Mouse (Mus musculus): ENCODE data around the gene Chd9. TPM values are rescaled to one million over a fixed set of nuclear protein-coding genes. Genes with fewer than 3 reads are reported as not detected.

Gene Chd9
- polyA plus RNA-seq (2016; fragmentation: Nextera tagmentation; extraction: Ambion mirVana) = 31.5 and 36.8 TPM in 2 replicates

DNA sequence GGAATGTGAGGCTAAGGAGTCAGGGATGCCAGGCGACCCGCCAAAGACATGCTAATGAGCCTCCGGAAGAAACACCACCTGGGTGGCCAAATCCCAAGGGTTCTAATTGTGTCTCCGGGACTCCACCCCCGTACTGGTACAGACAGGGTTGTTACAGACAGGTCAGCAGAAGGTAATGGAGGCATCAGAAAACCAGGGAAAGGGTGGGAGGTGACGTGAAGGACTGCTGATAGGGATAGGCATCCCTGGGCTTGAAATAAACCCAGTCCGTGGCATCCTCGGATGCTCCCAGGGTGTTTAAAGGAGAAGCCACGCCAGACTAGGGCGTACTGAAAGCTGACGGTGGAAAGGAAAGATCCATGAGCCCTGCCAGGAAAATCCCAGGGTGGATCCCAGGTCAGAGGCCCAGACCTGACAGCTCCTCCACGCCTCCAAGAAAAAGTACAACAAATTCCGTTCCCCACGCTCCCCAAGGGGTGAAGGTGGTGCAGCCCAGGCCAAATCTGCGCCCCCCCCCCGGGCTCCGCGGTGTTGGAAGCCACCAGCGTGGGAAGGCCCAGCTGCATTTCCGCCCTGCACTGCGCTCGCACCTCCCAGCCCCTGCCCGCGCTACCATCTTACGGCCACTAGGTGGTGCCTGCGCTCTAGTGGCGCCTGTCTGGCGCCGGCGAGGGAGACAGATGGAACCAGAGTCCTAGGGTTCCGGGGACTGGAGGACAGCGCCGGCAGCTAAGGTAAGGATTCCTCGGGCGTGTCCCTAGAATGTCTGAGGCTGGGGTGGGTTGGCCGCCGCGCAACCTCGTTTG is at the start of gene Chd9:
Chd9 (plus strand) TSS at position 172 of the 806 bp plus-strand sequence.
- peak within 1 kb of the TSS; percentile 64 for H3K4me3 ChIP-seq
- H3K9me3 ChIP-seq = no peaks in the 10 kb centered on the region
- WGBS = under 1% methylated on average over 39 of the region's 39 CpGs
- peak within 1 kb of the TSS; percentile 85 for H3K27ac ChIP-seq
- H3K27me3 ChIP-seq (ENCODE audit: insufficient read depth, poor library complexity, severe bottlenecking) = no peaks in the 10 kb centered on the region
- peak; percentile 94 for DNase-seq (ENCODE audit: low spot score)
- H3K36me3 ChIP-seq = no peaks in the 10 kb centered on the region
- H3K4me1 ChIP-seq = peaks cover 16% of the 10 kb centered on the region

DNA sequence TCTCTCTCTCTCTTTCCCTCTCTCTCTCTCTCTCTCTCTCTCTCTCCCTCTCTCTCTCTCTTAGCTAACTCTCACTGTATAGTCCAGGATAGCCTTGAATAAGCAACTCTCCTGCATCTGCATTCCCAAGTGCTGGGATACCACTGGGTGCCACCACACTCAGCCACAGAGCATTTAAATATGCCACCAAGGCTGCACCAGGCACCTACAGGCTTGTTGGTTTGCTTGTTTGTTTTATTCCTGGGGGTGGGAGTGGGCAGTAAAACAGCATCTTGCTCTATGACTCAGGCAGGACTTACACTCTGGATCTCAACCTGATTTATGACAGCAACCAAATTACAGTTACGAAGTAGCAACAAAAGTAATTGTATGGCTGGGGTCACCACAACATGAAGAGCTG is 36.5 kb upstream of the Chd9 start:
- Histone ChIP-seq H3K4me1 (peaks cover 15% of the 10 kb centered on the region), H3K27ac (no peak overlapping the region)
- 88% methylated on average over 1 of the region's 1 CpGs for WGBS

DNA sequence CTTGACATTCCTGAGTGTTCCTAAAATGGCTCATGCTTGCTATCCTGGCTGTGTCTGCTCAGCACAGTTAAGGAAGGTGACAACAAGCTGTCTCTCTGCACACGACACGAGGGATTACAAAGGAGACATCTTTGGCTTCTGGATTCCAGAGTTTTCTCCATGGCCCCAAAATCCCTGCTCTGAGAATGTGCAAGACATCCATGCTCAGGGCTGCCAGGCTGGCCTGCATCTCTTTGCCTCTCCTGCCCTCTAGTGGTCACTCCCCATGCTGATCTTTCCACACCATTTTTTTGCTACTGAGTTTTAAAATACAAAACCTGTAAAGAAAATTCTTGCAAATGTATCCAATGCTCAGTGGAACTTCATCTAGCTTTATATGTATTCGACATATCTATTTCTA is 34.4 kb upstream of the Chd9 start:
- Histone ChIP-seq H3K9me3 (no peaks in the 10 kb centered on the region), H3K4me1 (peaks cover 15% of the 10 kb centered on the region), H3K36me3 (no peaks in the 10 kb centered on the region), H3K27me3 (ENCODE audit: insufficient read depth, poor library complexity, severe bottlenecking) (no peaks in the 10 kb centered on the region), H3K27ac (no peak overlapping the region), H3K4me3 (no peak overlapping the region)
- DNase-seq (ENCODE audit: low spot score) = peak; percentile 81
- 0% methylated on average over 3 of the region's 3 CpGs for WGBS

More for the DNA sequence above, 36.5 kb upstream of the Chd9 start:
- no peaks in the 10 kb centered on the region for H3K9me3 ChIP-seq
- H3K27me3 ChIP-seq (ENCODE audit: insufficient read depth, poor library complexity, severe bottlenecking) = no peaks in the 10 kb centered on the region
- H3K4me3 ChIP-seq = no peak overlapping the region
- H3K36me3 ChIP-seq = no peaks in the 10 kb centered on the region
- DNase-seq (ENCODE audit: low spot score) = peak; percentile 58

DNA sequence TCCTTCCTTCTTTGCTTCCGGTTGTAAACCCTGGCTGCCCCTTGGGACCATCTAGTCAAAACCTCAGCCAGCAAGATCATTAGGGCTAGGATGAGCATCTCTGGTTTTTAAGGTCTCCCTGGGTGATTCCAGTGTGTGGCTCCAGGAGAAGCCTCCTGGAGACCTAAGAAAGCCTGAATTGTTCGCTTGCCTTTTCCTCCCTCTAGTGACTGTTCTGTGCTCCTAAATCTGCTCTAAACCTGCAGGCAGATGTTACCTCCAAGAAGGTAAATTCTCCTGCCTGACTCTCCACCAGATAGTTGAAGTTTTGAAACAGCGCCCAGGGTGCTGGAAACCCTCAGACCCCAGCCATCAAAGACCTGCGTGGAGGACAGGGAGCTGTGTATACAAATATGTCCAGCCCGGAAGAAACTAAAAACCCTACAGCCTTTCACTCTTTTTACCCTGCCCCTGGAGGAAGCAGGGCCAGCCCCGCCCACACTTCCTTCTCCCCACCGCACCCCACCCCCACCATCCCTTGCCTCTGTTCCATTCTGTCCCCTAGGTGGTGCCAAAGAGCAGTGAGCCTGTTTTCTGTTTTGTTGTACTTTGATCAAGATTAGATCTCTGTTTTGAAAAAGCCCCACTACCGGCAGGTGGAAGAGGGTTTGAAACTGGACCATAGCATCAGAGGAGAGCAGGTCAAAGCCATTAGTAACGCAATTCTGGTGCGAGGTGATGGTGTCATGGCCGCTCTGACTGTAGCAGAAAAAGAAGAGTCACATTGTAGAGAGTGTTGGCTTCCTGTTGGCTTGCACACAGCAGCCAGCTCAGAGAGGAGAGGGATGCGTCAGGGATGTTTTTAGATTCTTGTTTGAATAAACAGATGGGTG is 32.9 kb upstream of the Chd9 start:
- Histone ChIP-seq H3K4me3 (peak overlapping the region; percentile 49), H3K36me3 (no peaks in the 10 kb centered on the region), H3K27me3 (ENCODE audit: insufficient read depth, poor library complexity, severe bottlenecking) (no peaks in the 10 kb centered on the region), H3K9me3 (no peaks in the 10 kb centered on the region), H3K4me1 (peaks cover 15% of the 10 kb centered on the region), H3K27ac (peak overlapping the region; percentile 69)
- DNase-seq (ENCODE audit: low spot score) = no peak
- 10% methylated on average over 12 of the region's 12 CpGs for WGBS

DNA sequence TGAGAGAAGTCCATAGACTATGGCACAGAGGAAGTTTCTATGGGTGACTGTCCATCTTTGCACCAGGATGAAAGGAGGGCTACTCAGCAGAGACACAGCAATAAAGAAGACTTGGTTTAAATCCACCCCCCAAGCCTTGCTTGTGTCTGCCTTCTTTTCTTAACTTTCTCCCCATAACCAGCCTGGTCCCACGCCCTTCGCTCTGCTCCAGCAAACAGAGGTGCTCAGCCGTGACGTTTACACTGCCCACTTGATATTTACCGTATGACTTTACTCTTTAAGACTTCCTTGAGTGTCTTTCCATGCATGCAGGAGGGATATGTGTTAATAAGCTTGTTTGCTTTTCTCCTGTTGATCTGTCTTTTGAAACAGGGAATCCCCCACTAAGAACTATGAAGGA is 28.7 kb upstream of the Chd9 start:
- peaks cover 10% of the 10 kb centered on the region; the same call in 1 of the 2 replicates for H3K4me1 ChIP-seq
- H3K36me3 ChIP-seq = no peaks in the 10 kb centered on the region
- DNase-seq (ENCODE audit: low spot score) = no peak
- H3K27me3 ChIP-seq (ENCODE audit: insufficient read depth, poor library complexity, severe bottlenecking) = no peaks in the 10 kb centered on the region
- 91% methylated on average over 5 of the region's 5 CpGs for WGBS
- no peaks in the 10 kb centered on the region for H3K9me3 ChIP-seq
- no peak overlapping the region for H3K27ac ChIP-seq
- no peak overlapping the region for H3K4me3 ChIP-seq

DNA sequence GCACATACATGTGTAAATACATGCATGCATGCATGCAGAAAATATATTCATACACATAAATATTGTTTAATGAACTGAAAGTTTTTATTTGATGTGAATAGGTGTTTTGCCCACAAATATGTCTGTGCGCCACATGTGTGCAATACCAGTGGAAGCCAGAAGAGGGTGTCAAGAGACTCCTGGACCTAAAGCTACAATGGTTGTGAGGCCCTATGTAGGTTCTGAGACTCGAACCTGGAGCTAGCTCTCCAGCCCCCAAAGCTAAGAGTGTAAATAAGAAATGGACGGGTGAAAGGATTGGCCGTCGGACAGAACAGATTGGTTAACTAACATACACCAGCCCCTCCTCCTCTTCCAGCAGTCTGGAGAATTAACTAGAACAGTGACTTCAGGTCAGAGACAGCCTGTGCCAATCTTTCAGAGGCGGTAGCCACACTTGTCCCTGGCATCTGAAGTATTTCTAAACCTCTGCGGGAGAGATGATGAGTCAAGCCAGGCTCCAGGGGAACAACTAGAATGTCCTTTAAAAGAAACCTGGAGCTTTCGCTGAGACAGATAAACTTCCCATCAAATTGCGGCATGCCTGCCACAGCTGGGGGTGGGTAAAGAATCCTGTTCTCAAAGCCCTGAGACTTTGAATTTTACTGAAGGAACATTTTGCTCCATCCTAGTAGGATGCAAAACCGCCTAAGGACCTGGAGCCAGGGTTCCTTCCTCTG is 14.4 kb upstream of the Chd9 start:
- Histone ChIP-seq H3K36me3 (no peaks in the 10 kb centered on the region), H3K4me1 (peaks cover 4% of the 10 kb centered on the region; the same call in 1 of the 2 replicates), H3K9me3 (no peaks in the 10 kb centered on the region), H3K4me3 (no peak overlapping the region), H3K27me3 (ENCODE audit: insufficient read depth, poor library complexity, severe bottlenecking) (no peaks in the 10 kb centered on the region), H3K27ac (no peak overlapping the region)
- 73% methylated on average over 10 of the region's 10 CpGs for WGBS
- DNase-seq (ENCODE audit: low spot score) = no peak

- no peaks in the 10 kb centered on the region for H3K27me3 ChIP-seq (ENCODE audit: insufficient read depth, poor library complexity, severe bottlenecking)
- H3K36me3 ChIP-seq = no peaks in the 10 kb centered on the region
- peaks cover 4% of the 10 kb centered on the region; the same call in 1 of the 2 replicates for H3K4me1 ChIP-seq
- H3K4me3 ChIP-seq = no peak overlapping the region
- H3K9me3 ChIP-seq = no peaks in the 10 kb centered on the region
- 82% methylated on average over 23 of the region's 23 CpGs for WGBS
- no peak overlapping the region for H3K27ac ChIP-seq
- DNase-seq (ENCODE audit: low spot score) = no peak
Observed at GRCm38 (mm10) chr8:90816061-90816882, 11.9 kb upstream of the Chd9 start.

- Histone ChIP-seq H3K4me1 (peaks cover 4% of the 10 kb centered on the region; the same call in 1 of the 2 replicates), H3K27ac (no peak within 1 kb of the TSS), H3K36me3 (no peaks in the 10 kb centered on the region), H3K9me3 (no peaks in the 10 kb centered on the region), H3K4me3 (no peak within 1 kb of the TSS), H3K27me3 (ENCODE audit: insufficient read depth, poor library complexity, severe bottlenecking) (no peaks in the 10 kb centered on the region)
- 89% methylated on average over 2 of the region's 2 CpGs for WGBS
- no peak for DNase-seq (ENCODE audit: low spot score)
Observed at GRCm38 (mm10) chr8:90817293-90817692, 10.9 kb upstream of the Chd9 start, which contains the start of gene Gm19935. Gene Gm19935, minus strand, starts transcription at chr8:90817393.

GRCm38 (mm10) chr8:90819561-90820320 is 8.4 kb upstream of the Chd9 start:
- 87% methylated on average over 9 of the region's 9 CpGs for WGBS

GRCm38 (mm10) chr8:90820321-90820696 is 7.8 kb upstream of the Chd9 start:
- Histone ChIP-seq H3K9me3 (no peaks in the 10 kb centered on the region), H3K27ac (no peak overlapping the region), H3K36me3 (no peaks in the 10 kb centered on the region), H3K4me3 (no peak overlapping the region), H3K27me3 (ENCODE audit: insufficient read depth, poor library complexity, severe bottlenecking) (no peaks in the 10 kb centered on the region), H3K4me1 (peaks cover 9% of the 10 kb centered on the region; the same call in 1 of the 2 replicates)
- DNase-seq (ENCODE audit: low spot score) = no peak
- 81% methylated on average over 4 of the region's 4 CpGs for WGBS

More at GRCm38 (mm10) chr8:90819561-90820320, 8.4 kb upstream of the Chd9 start:
- no peaks in the 10 kb centered on the region for H3K27me3 ChIP-seq (ENCODE audit: insufficient read depth, poor library complexity, severe bottlenecking)
- no peaks in the 10 kb centered on the region for H3K9me3 ChIP-seq
- no peak for DNase-seq (ENCODE audit: low spot score)
- peaks cover 9% of the 10 kb centered on the region; the same call in 1 of the 2 replicates for H3K4me1 ChIP-seq
- H3K4me3 ChIP-seq = no peak overlapping the region
- H3K27ac ChIP-seq = no peak overlapping the region
- H3K36me3 ChIP-seq = no peaks in the 10 kb centered on the region

GRCm38 (mm10) chr8:90822443-90822842 is 5.7 kb upstream of the Chd9 start:
- Histone ChIP-seq H3K4me1 (0 out of 2 replicates have a peak, but pooled peaks cover 5% of the 10 kb centered on the region), H3K9me3 (no peaks in the 10 kb centered on the region), H3K27me3 (ENCODE audit: insufficient read depth, poor library complexity, severe bottlenecking) (no peaks in the 10 kb centered on the region), H3K27ac (no peak overlapping the region), H3K36me3 (no peaks in the 10 kb centered on the region), H3K4me3 (no peak overlapping the region)
- DNase-seq (ENCODE audit: low spot score) = no peak
- 10% methylated on average over 11 of the region's 11 CpGs for whole genome bisulfite sequencing

All from heart, embryonic 10.5 days (tissue).